Mouse (Mus musculus) ES-E14 (cell line): Measurements from ENCODE around the gene Ksr2. TPM values are rescaled to one million over a fixed set of nuclear protein-coding genes. Genes with fewer than 3 reads are reported as not detected.
"Not testable (repeated sequence)": the region's sequence is repeated elsewhere in the genome, so short reads cannot be mapped to it uniquely, and the experiment has no call there.

ENCODE experiments used
- DNase-seq: peaks from one replicate; pipeline ENCODE4 v3.0.0-alpha.2; 2013; ENCODE audit warnings: low read depth, low spot score
- H3K27ac ChIP-seq: 2 replicates; pipeline ENCODE4 v1.5.1; 2012; ENCODE audit warnings: low read depth, mild to moderate bottlenecking, low read length, moderate library complexity, mixed read lengths; ENCODE audit not compliant: poor library complexity, insufficient read depth, severe bottlenecking
- H3K36me3 ChIP-seq: 2 replicates; pipeline ENCODE4 v1.6.1; 2012; ENCODE audit warnings: mild to moderate bottlenecking, low read length, moderate library complexity, mixed read lengths; ENCODE audit not compliant: control insufficient read depth, poor library complexity, insufficient read depth, severe bottlenecking
- H3K4me1 ChIP-seq, 2 experiments: fragments of 150-350 bp in 1 of 2; sonication (generic) in 1 of 2; 2 replicates each; pipeline ENCODE4 v1.6.1; 2012; ENCODE audit warnings: low read length in 2 of 2, mild to moderate bottlenecking in 1 of 2, mixed read lengths in 1 of 2; ENCODE audit not compliant: control insufficient read depth in 2 of 2, insufficient read depth in 2 of 2, poor library complexity in 1 of 2
- H3K4me3 ChIP-seq, 2 experiments: fragments of 150-350 bp in 1 of 2; sonication (generic) in 1 of 2; 2 replicates each; pipeline ENCODE4 v1.5.1; 2012; ENCODE audit warnings: low read length in 2 of 2, low read depth in 1 of 2, mild to moderate bottlenecking in 1 of 2, mixed read lengths in 1 of 2; ENCODE audit not compliant: insufficient read depth in 1 of 2, poor library complexity in 1 of 2, severe bottlenecking in 1 of 2
- H3K9ac ChIP-seq: 2 replicates; pipeline ENCODE4 v1.6.1; 2012; ENCODE audit warnings: low read depth, mild to moderate bottlenecking, low read length, mixed read lengths; ENCODE audit not compliant: poor library complexity, insufficient read depth, severe bottlenecking
- H3K9me3 ChIP-seq: fragments of 150-350 bp; sonication (generic); 2 replicates; pipeline ENCODE4 v1.6.1; 2012; ENCODE audit warnings: low read depth, mild to moderate bottlenecking, low read length; ENCODE audit not compliant: control insufficient read depth, insufficient read depth
- CHD2 ChIP-seq: IDR thresholded peaks from 2 replicates; pipeline ENCODE4 v1.6.1; 2014; ENCODE audit warnings: mild to moderate bottlenecking, low read depth, low read length, inconsistent platforms
- HCFC1 ChIP-seq: IDR thresholded peaks from 2 replicates; pipeline ENCODE4 v1.6.1; 2012; ENCODE audit warnings: low read length, inconsistent platforms, borderline replicate concordance; ENCODE audit not compliant: insufficient read depth
- MAFK ChIP-seq: IDR thresholded peaks from 2 replicates; pipeline ENCODE4 v1.6.1; 2014; ENCODE audit warnings: mild to moderate bottlenecking, low read depth, low read length, inconsistent platforms; ENCODE audit not compliant: insufficient read depth
- ZC3H11A ChIP-seq: IDR thresholded peaks from 2 replicates; pipeline ENCODE4 v1.6.1; 2012; ENCODE audit warnings: low read depth, mild to moderate bottlenecking, inconsistent platforms, low read length, borderline replicate concordance
- ZNF384 ChIP-seq: IDR thresholded peaks from 2 replicates; pipeline ENCODE4 v1.6.1; 2012; ENCODE audit warnings: low read depth, low read length, inconsistent platforms
- in situ Hi-C, 2 experiments: fragments of 600-800 bp; cut with MboI; formaldehyde crosslinking; loops; one replicate each; pipeline ENCODE4 v1.15.1; 2025; ENCODE audit warnings: low sequenced_read_pairs in 2 of 2, inconsistent platforms in 1 of 2; ENCODE audit not compliant: unreplicated experiment in 2 of 2
- total RNA-seq: library from RNA; depleted of rRNA; stranded (reverse); fragments of 300-350 nt; gene quantifications from 2 replicates; pipeline ENCODE4 v1.2.3, GENCODE M21; 2012

The Ksr2 gene
- total RNA-seq, 1 experiment: 0.67 TPM

GRCm38 (mm10) chr5:117399281-117399680, 14.5 kb upstream of the Ksr2 start:
- Histone ChIP-seq H3K9me3 (peaks cover 5% of the 10 kb centered on the region), H3K4me1 (peaks cover 8 to 27% of the 10 kb centered on the region in 2 experiments), H3K36me3 (no peaks in the 10 kb centered on the region; the same call in 1 of the 2 replicates), H3K4me3 (peak overlapping the region in 1 of 2 experiments; percentile 24; a peak in 1 of 4 replicates), H3K27ac (peak overlapping the region; percentile 65; the same call in 1 of the 2 replicates), H3K9ac (0 out of 2 replicates have a peak overlapping the region, but pooled peaks have one; percentile 39)
- DNase-seq: no peak
- no peak for TF ChIP-seq ZNF384
- TF ChIP-seq MAFK: no peak
- TF ChIP-seq CHD2: no peak
- TF ChIP-seq HCFC1: no peak
- no peak for TF ChIP-seq ZC3H11A
- in situ Hi-C loops: no loop called here

GRCm38 (mm10) chr5:117403609-117404008, 10.2 kb upstream of the Ksr2 start:
- in situ Hi-C loops: no loop called here
- H3K9me3 ChIP-seq: no peaks in the 10 kb centered on the region

GRCm38 (mm10) chr5:117404671-117405070, 9.1 kb upstream of the Ksr2 start:
- peak overlapping the region in 1 of 2 experiments; percentile 22; a peak in 1 of 4 replicates for H3K4me3 ChIP-seq
- H3K9me3 ChIP-seq, H3K27ac ChIP-seq, H3K36me3 ChIP-seq, in situ Hi-C loops, DNase-seq, H3K9ac ChIP-seq: not testable (repeated sequence)
- H3K4me1 ChIP-seq: peaks cover 8 to 21% of the 10 kb centered on the region in 2 experiments

More at GRCm38 (mm10) chr5:117403609-117404008, 10.2 kb upstream of the Ksr2 start:
- no peak for DNase-seq
- TF ChIP-seq CHD2 (no peak; the same call in 1 of the 2 replicates), HCFC1 (no peak), ZC3H11A (no peak), ZNF384 (no peak), MAFK (no peak)
- H3K9ac ChIP-seq: peak overlapping the region; percentile 79; the same call in 1 of the 2 replicates
- peaks cover 6% of the 10 kb centered on the region; the same call in 1 of the 2 replicates for H3K36me3 ChIP-seq
- peaks cover 8 to 22% of the 10 kb centered on the region in 2 experiments for H3K4me1 ChIP-seq
- H3K27ac ChIP-seq: peak overlapping the region; percentile 98
- peak overlapping the region; percentile 46 to 63; a peak in 2 of 4 replicates for H3K4me3 ChIP-seq

GRCm38 (mm10) chr5:117408216-117408615, 5.6 kb upstream of the Ksr2 start:
- DNase-seq: peak; percentile 87
- no peak overlapping the region for H3K27ac ChIP-seq
- no peak overlapping the region for H3K9ac ChIP-seq
- peaks cover 0 to 19% of the 10 kb centered on the region in 2 experiments; a peak in 3 of 4 replicates for H3K4me1 ChIP-seq
- no peaks in the 10 kb centered on the region for H3K9me3 ChIP-seq
- in situ Hi-C loops: no loop called here
- peak; percentile 91 for TF ChIP-seq ZC3H11A
- no peak for TF ChIP-seq ZNF384
- H3K4me3 ChIP-seq: no peak overlapping the region
- peaks cover 6% of the 10 kb centered on the region; the same call in 1 of the 2 replicates for H3K36me3 ChIP-seq

GRCm38 (mm10) chr5:117409369-117409768, 4.4 kb upstream of the Ksr2 start:
- H3K36me3 ChIP-seq: peaks cover 6% of the 10 kb centered on the region; the same call in 1 of the 2 replicates
- no peaks in the 10 kb centered on the region for H3K9me3 ChIP-seq
- in situ Hi-C loops: no loop called here
- H3K4me1 ChIP-seq: peaks cover 0 to 16% of the 10 kb centered on the region in 2 experiments; a peak in 2 of 4 replicates
- TF ChIP-seq CHD2 (no peak), ZNF384 (no peak), MAFK (no peak), ZC3H11A (no peak), HCFC1 (no peak)
- no peak overlapping the region for H3K4me3 ChIP-seq
- no peak overlapping the region for H3K27ac ChIP-seq
- no peak for DNase-seq
- no peak overlapping the region for H3K9ac ChIP-seq
